Mouse (Mus musculus) cortical plate, adult 2 months (tissue): ENCODE data around the gene Rtp4.

Source experiments
- CTCF ChIP-seq: fragments of 200-500 bp; IDR thresholded peaks from 2 replicates; pipeline ENCODE4 v1.5.1; 2011; ENCODE audit warnings: mild to moderate bottlenecking, control low read depth, low read length; ENCODE audit not compliant: insufficient read depth; ENCODE audit errors: extremely low read depth
- POLR2A ChIP-seq: fragments of 200-500 bp; IDR thresholded peaks from 2 replicates; pipeline ENCODE4 v1.6.1; 2011; ENCODE audit warnings: mild to moderate bottlenecking, low read length, control low read depth; ENCODE audit not compliant: insufficient read depth; ENCODE audit errors: extremely low read depth

GRCm38 (mm10) chr16:23518567-23519369 lies 1.3 kb upstream of the Rtp4 start:
- TF ChIP-seq POLR2A (no peak), CTCF (no peak)
